Mouse (Mus musculus) lung, postnatal 0 days (tissue): ENCODE measurements around the gene Gm5615. TPM values are rescaled to one million over a fixed set of nuclear protein-coding genes. Genes with fewer than 3 reads are reported as not detected.

Source experiments
- ATAC-seq: fragments of 200-750 bp; cut with Nextera tagmentation; 2 replicates; pipeline ENCODE4 v1.8.0; 2017; ENCODE audit warnings: moderate library complexity
- DNase-seq: peaks from one replicate; pipeline ENCODE4 v3.0.0-alpha.2; 2016; ENCODE audit warnings: low spot score
- H3K27ac ChIP-seq: fragments of 300-500 bp; sonication (generic); 2 replicates; pipeline ENCODE4 v1.5.1; 2014; ENCODE audit warnings: antibody characterized with exemption, mild to moderate bottlenecking, low read length, mixed read lengths
- H3K27me3 ChIP-seq: fragments of 300-500 bp; sonication (generic); replicated peaks from 2 replicates; pipeline ENCODE4 v1.6.1; 2014; ENCODE audit warnings: low read length, mixed read lengths; ENCODE audit not compliant: insufficient read depth
- H3K36me3 ChIP-seq: fragments of 300-500 bp; sonication (generic); 2 replicates; pipeline ENCODE4 v1.6.1; 2014; ENCODE audit warnings: low read length, mixed read lengths; ENCODE audit not compliant: insufficient read depth
- H3K4me1 ChIP-seq: fragments of 300-500 bp; sonication (generic); 2 replicates; pipeline ENCODE4 v1.6.1; 2014; ENCODE audit warnings: antibody characterized with exemption, low read depth, low read length, mixed read lengths; ENCODE audit not compliant: insufficient read depth
- H3K4me2 ChIP-seq: fragments of 300-500 bp; sonication (generic); replicated peaks from 2 replicates; pipeline ENCODE4 v1.6.1; 2014; ENCODE audit warnings: low read depth, mild to moderate bottlenecking, low read length, moderate library complexity, mixed read lengths
- H3K4me3 ChIP-seq: fragments of 300-500 bp; sonication (generic); 2 replicates; pipeline ENCODE4 v1.5.1; 2014; ENCODE audit warnings: low read depth, low read length
- H3K9ac ChIP-seq: fragments of 300-500 bp; sonication (generic); replicated peaks from 2 replicates; pipeline ENCODE4 v1.6.1; 2014; ENCODE audit warnings: low read depth, mild to moderate bottlenecking
- H3K9me3 ChIP-seq: fragments of 300-500 bp; sonication (generic); 2 replicates; pipeline ENCODE4 v1.6.1; 2016; ENCODE audit warnings: low read length, mixed read lengths
- CTCF ChIP-seq: IDR thresholded peaks from 2 replicates; pipeline ENCODE4 v1.5.1; 2016; ENCODE audit warnings: antibody characterized with exemption, mild to moderate bottlenecking
- EP300 ChIP-seq: IDR thresholded peaks from 2 replicates; pipeline ENCODE4 v1.6.1; 2016; ENCODE audit warnings: antibody characterized with exemption, mild to moderate bottlenecking, control low read depth
- WGBS: fragments of 180-500 bp; shearing (Covaris S2); extraction: QIAGEN DNeasy Blood & Tissue Kit; methylation state at CpG from one replicate; pipeline ENCODE4 v1.1.7; 2014; 5-methylcytosine and 5-hydroxymethylcytosine counted together
- polyA plus RNA-seq: library from polyadenylated mRNA; unstranded; fragments of >200 nt; fragmentation: Nextera tagmentation; extraction: Ambion mirVana; gene quantifications from 2 replicates; pipeline ENCODE4 v1.2.1, GENCODE M21; 2015

The Gm5615 gene
- polyA plus RNA-seq = not detected in 2 replicates

- Histone ChIP-seq H3K9me3 (0 out of 2 replicates have a peak, but pooled peaks cover 3% of the 10 kb centered on the region), H3K4me2 (no peak within 1 kb of the TSS), H3K27me3 (no peaks in the 10 kb centered on the region), H3K9ac (no peak within 1 kb of the TSS), H3K36me3 (no peaks in the 10 kb centered on the region), H3K27ac (no peak within 1 kb of the TSS), H3K4me1 (no peaks in the 10 kb centered on the region), H3K4me3 (no peak within 1 kb of the TSS)
- no peak for TF ChIP-seq EP300
- TF ChIP-seq CTCF = no peak
- 89% methylated on average over 2 of the region's 2 CpGs for WGBS
- ATAC-seq (no peak), DNase-seq (no peak)
Measured at GRCm38 (mm10) chr9:36541863-36542262, at the start of gene Gm5615. Gene Gm5615, minus strand, starts transcription at chr9:36541963.

DNA sequence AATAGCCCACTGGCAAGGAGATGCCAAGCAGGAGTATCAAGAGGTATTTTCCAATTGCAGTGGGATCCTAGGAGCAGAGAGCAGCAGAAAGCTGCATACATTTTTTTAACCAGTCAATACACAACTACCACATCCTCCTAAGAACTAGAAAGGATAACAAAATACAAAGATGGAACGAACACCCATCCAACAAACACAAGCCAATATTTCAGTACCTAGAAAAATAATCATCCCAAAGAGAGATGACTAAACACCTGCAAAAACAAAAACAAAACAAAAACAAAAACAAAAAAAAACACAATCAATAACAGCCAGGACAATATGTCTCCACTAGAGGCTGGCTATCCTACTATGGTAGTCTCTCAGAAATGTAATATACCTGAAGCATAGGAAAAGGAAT lies 40.8 kb upstream of the Gm5615 start, which contains the start of gene Gm17689:
TSS of gene Gm17689 (minus strand) at position 101 of the 400 bp plus-strand sequence.
- H3K4me3 ChIP-seq = no peak within 1 kb of the TSS
- 47% methylated on average over 1 of the region's 1 CpGs for WGBS
- no peaks in the 10 kb centered on the region for H3K4me1 ChIP-seq
- no peaks in the 10 kb centered on the region for H3K27me3 ChIP-seq
- ATAC-seq (no peak), DNase-seq (no peak)
- no peak within 1 kb of the TSS for H3K4me2 ChIP-seq
- H3K27ac ChIP-seq = no peak within 1 kb of the TSS
- no peak for TF ChIP-seq CTCF
- TF ChIP-seq EP300 = no peak
- H3K36me3 ChIP-seq = no peaks in the 10 kb centered on the region
- no peak within 1 kb of the TSS for H3K9ac ChIP-seq
- H3K9me3 ChIP-seq = 0 out of 2 replicates have a peak, but pooled peaks cover 5% of the 10 kb centered on the region

GRCm38 (mm10) chr9:36504211-36504610 lies 37.6 kb downstream of the Gm5615 start:
- H3K9me3 ChIP-seq = no peaks in the 10 kb centered on the region
- no peaks in the 10 kb centered on the region for H3K36me3 ChIP-seq
- ATAC-seq = no peak
- H3K9ac ChIP-seq = no peak overlapping the region
- H3K27ac ChIP-seq = no peak overlapping the region
- H3K27me3 ChIP-seq = no peaks in the 10 kb centered on the region
- no peak overlapping the region for H3K4me3 ChIP-seq
- DNase-seq = no peak
- H3K4me2 ChIP-seq = no peak overlapping the region
- 76% methylated on average over 5 of the region's 5 CpGs for WGBS
- no peaks in the 10 kb centered on the region for H3K4me1 ChIP-seq
- TF ChIP-seq CTCF (no peak), EP300 (no peak)

GRCm38 (mm10) chr9:36495824-36496223 lies 45.9 kb downstream of the Gm5615 start:
- Histone ChIP-seq H3K4me2 (no peak overlapping the region), H3K27me3 (no peaks in the 10 kb centered on the region), H3K9ac (no peak overlapping the region), H3K4me1 (no peaks in the 10 kb centered on the region), H3K4me3 (no peak overlapping the region), H3K9me3 (no peaks in the 10 kb centered on the region), H3K27ac (no peak overlapping the region), H3K36me3 (no peaks in the 10 kb centered on the region)
- DNase-seq (no peak), ATAC-seq (no peak)
- TF ChIP-seq CTCF (no peak), EP300 (no peak)
- WGBS = 51% methylated on average over 1 of the region's 1 CpGs

GRCm38 (mm10) chr9:36494501-36495220 lies 47.1 kb downstream of the Gm5615 start:
- DNase-seq (no peak), ATAC-seq (no peak)
- Histone ChIP-seq H3K4me3 (no peak overlapping the region), H3K27me3 (no peaks in the 10 kb centered on the region), H3K9ac (no peak overlapping the region), H3K9me3 (no peaks in the 10 kb centered on the region), H3K4me1 (no peaks in the 10 kb centered on the region), H3K4me2 (no peak overlapping the region), H3K27ac (no peak overlapping the region), H3K36me3 (no peaks in the 10 kb centered on the region)
- WGBS = 85% methylated on average over 4 of the region's 4 CpGs
- no peak for TF ChIP-seq EP300
- no peak for TF ChIP-seq CTCF

Other genes starting within 250 kb of the Gm5615 start
- not detected in 2 replicates for gene Gm7257, start 110.1 kb downstream of the Gm5615 start, polyA plus RNA-seq
- not detected in 2 replicates for gene Gm9513, start 66.3 kb downstream of the Gm5615 start, polyA plus RNA-seq
- gene Gm17689, start 40.7 kb upstream of the Gm5615 start, polyA plus RNA-seq = not detected in 2 replicates
- gene A630095E13Rik, start 101.4 kb upstream of the Gm5615 start, polyA plus RNA-seq = not detected in 2 replicates
- not detected in 2 replicates for gene Acrv1, start 151.3 kb upstream of the Gm5615 start, polyA plus RNA-seq
- gene Chek1, start 185.1 kb upstream of the Gm5615 start, polyA plus RNA-seq = 3.4 and 4.0 TPM in 2 replicates
- gene Stt3a, start 225.7 kb upstream of the Gm5615 start, polyA plus RNA-seq = 138 and 158 TPM in 2 replicates